Mouse (Mus musculus) cortical plate, adult 2 months (tissue): ENCODE results near the gene Tmem184a.

ENCODE experiments used
- CTCF ChIP-seq: fragments of 200-500 bp; IDR thresholded peaks from 2 replicates; pipeline ENCODE4 v1.5.1; 2011; ENCODE audit warnings: mild to moderate bottlenecking, control low read depth, low read length; ENCODE audit not compliant: insufficient read depth; ENCODE audit errors: extremely low read depth
- POLR2A ChIP-seq: fragments of 200-500 bp; IDR thresholded peaks from 2 replicates; pipeline ENCODE4 v1.6.1; 2011; ENCODE audit warnings: mild to moderate bottlenecking, low read length, control low read depth; ENCODE audit not compliant: insufficient read depth; ENCODE audit errors: extremely low read depth

DNA sequence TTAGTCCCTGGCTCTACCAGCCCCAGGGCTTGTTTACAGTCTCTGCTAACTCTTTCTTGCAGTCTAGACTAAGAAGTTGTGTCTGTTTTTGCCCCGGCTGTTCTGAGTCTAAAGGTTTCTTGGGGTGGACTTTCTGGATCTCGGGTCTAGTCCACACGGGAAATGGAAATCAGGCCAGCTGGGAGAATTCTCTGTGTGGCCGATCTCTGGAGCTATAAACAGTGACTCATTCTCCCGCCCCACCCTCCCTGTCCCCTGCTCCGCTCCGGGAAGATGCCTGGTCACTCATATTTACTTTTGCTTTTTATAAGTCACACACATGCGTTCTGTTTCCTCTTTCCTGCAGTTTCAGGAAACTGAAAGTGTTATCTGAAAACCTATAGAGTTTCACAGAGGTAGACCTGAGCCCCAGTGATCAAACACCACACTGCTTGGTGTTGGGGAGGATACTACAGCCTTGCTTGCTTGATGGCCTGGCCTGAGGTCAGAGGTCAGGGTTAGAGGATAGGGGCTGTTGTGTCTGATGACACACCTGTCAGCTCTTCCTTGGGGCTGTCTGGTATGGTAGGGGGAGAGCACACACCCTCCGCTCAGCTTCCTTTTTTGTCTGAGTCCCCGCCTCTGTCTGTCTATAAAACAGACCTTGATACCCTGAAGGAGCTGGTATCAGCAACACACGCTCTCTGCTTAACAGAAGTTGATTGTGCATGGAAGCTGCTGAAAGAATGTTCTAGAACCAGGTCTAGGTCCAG is 26.2 kb downstream of the Tmem184a start:
- TF ChIP-seq CTCF: no peak
- no peak for TF ChIP-seq POLR2A
